Comparison of ENCODE assay signal across 8 mouse cellular contexts in genomic region chr8:120569939-120570715, GRCm38 (mm10). TPM values are rescaled to one million over a fixed set of nuclear protein-coding genes. Genes with fewer than 3 reads are reported as not detected.
DNase-seq lines count a peak whose midpoint lies in the region; ATAC-seq and TF ChIP-seq lines count a peak whose summit lies in the region.

No protein-coding gene starts in this region.

- peak; percentile 30; the same call in 1 of the 2 replicates for ATAC-seq in intestine, postnatal 0 days
- ATAC-seq in liver, postnatal 0 days = 0 out of 2 replicates have a peak, but pooled peaks have one; percentile 35

- intact Hi-C loops in gastrocnemius, postnatal 14 days (cut with DNase I; ENCODE audit: low total_unique reads) = no loop called here

- H3K27me3 ChIP-seq in intestine, postnatal 0 days (replicated peaks; ENCODE audit: control insufficient read depth, insufficient read depth, low read length) = no peaks in the 10 kb centered on the region
- H3K27me3 ChIP-seq in liver, postnatal 0 days (ENCODE audit: insufficient read depth, low read length) = no peaks in the 10 kb centered on the region

- H3K4me2 ChIP-seq in intestine, postnatal 0 days (replicated peaks; ENCODE audit: low read depth) = no peak overlapping the region
- H3K4me2 ChIP-seq in liver, postnatal 0 days (ENCODE audit: low read depth, low read length) = no peak overlapping the region

- H3K9me3 ChIP-seq in intestine, postnatal 0 days (ENCODE audit: control insufficient read depth) = no peaks in the 10 kb centered on the region
- no peaks in the 10 kb centered on the region for H3K9me3 ChIP-seq in liver, postnatal 0 days (ENCODE audit: low read length)

- H3K9ac ChIP-seq in intestine, postnatal 0 days (ENCODE audit: low read depth, low read length) = no peak overlapping the region
- H3K9ac ChIP-seq in liver, postnatal 0 days (replicated peaks) = no peak overlapping the region

- DNase-seq in A20 (ENCODE audit: low read depth, low spot score) = peak; percentile 60
- DNase-seq in Muller cell, postnatal 12 days (ENCODE audit: inconsistent ontology term) = peak; percentile 56
- peak; percentile 83 to 87 for DNase-seq in cerebellum, postnatal 25 days
- peak; percentile 69 for DNase-seq in gastrocnemius, postnatal 14 days
- peak; percentile 88 for DNase-seq in liver, postnatal 0 days
- peak; percentile 67 for DNase-seq in ovary, postnatal 10 days (ENCODE audit: low spot score)
- peak; percentile 87 for DNase-seq in thymus, postnatal 4 days

- peak; percentile 95 for TF ChIP-seq CTCF in intestine, postnatal 0 days (IDR thresholded peaks at IDR 0.05; ENCODE audit: low read depth)
- peak; percentile 95 for TF ChIP-seq CTCF in liver, postnatal 0 days (IDR thresholded peaks at IDR 0.05; ENCODE audit: low read depth)

- 54% methylated on average over 13 of the region's 13 CpGs for WGBS in intestine, postnatal 0 days
- 62% methylated on average over 13 of the region's 13 CpGs for WGBS in liver, postnatal 0 days (ENCODE audit: insufficient replicate concordance)

- no peaks in the 10 kb centered on the region for H3K4me1 ChIP-seq in intestine, postnatal 0 days (replicated peaks; ENCODE audit: control insufficient read depth, insufficient read depth, low read length)
- H3K4me1 ChIP-seq in liver, postnatal 0 days (ENCODE audit: insufficient read depth) = peaks cover 3% of the 10 kb centered on the region

- H3K27ac ChIP-seq in intestine, postnatal 0 days (ENCODE audit: low read depth, low read length) = no peak overlapping the region
- H3K27ac ChIP-seq in liver, postnatal 0 days (ENCODE audit: low read depth) = no peak overlapping the region

- peaks cover 99% of the 10 kb centered on the region for H3K36me3 ChIP-seq in intestine, postnatal 0 days (ENCODE audit: control insufficient read depth, insufficient read depth)
- peaks cover 97% of the 10 kb centered on the region for H3K36me3 ChIP-seq in liver, postnatal 0 days (replicated peaks; ENCODE audit: insufficient read depth, low read length)

- no peak overlapping the region for H3K4me3 ChIP-seq in intestine, postnatal 0 days (ENCODE audit: low read depth, low read length)
- H3K4me3 ChIP-seq in liver, postnatal 0 days (ENCODE audit: low read depth, low read length) = no peak overlapping the region

- no peak for TF ChIP-seq EP300 in liver, postnatal 0 days (IDR thresholded peaks at IDR 0.05; ENCODE audit: low read depth)

RNA-seq across cellular contexts. Expression of gene Gins2, which starts 19.0 kb away (rescaled TPM):
- 1 to 10 TPM; 2.9 to 3.6 TPM for total RNA-seq in gastrocnemius, postnatal 14 days (2021)
- polyA plus RNA-seq in intestine, postnatal 0 days (2015; fragmentation: Nextera tagmentation; extraction: Ambion mirVana) = 23.1 and 23.7 TPM in 2 replicates
- 18.6 and 20.3 TPM in 2 replicates for polyA plus RNA-seq in liver, postnatal 0 days (2015; fragmentation: Nextera tagmentation; extraction: Ambion mirVana)
